Mouse (Mus musculus) Patski (cell line): ENCODE data around the gene Scgb2b26. TPM values are rescaled to one million over a fixed set of nuclear protein-coding genes. Genes with fewer than 3 reads are reported as not detected.
A peak's percentile ranks its signal among the peaks of the same experiment; 100 is the strongest.
"Not testable (repeated sequence)": the region's sequence is repeated elsewhere in the genome, so short reads cannot be mapped to it uniquely, and the experiment has no call there.

ENCODE experiments used
- ATAC-seq: fragments of 100-300 bp; one replicate; pipeline ENCODE4 v1.8.0; 2021
- CTCF ChIA-PET: fragments of 350-600 bp; sonication (Branson Sonifier 250); formaldehyde crosslinking; loops from one replicate; lab custom pipeline; 2022; ENCODE audit warnings: inconsistent platforms; lab: Charles Lee
- POLR2A ChIA-PET: fragments of 350-600 bp; sonication (Branson Sonifier 250); formaldehyde crosslinking; loops from one replicate; lab custom pipeline; 2022; ENCODE audit warnings: antibody characterized with exemption, inconsistent platforms; lab: Charles Lee
- DNase-seq: peaks from one replicate; pipeline ENCODE4 v3.0.0-alpha.2; 2011; ENCODE audit warnings: low read depth, low spot score
- H3K27me3 ChIP-seq: fragments of 371-371 bp; one replicate; pipeline ENCODE4 v1.5.1; 2021
- CTCF ChIP-seq: fragments of 100-300 bp; IDR thresholded peaks from one replicate; pipeline ENCODE4 v1.5.1; 2021
- in situ Hi-C: fragments of 300-500 bp; cut with MboI; formaldehyde crosslinking; loops from 3 replicates; pipeline ENCODE4 v1.11.1; 2018; ENCODE audit warnings: low pct_unique_long_range_greater_than_20kb, mixed read lengths
- polyA plus RNA-seq: library from polyadenylated mRNA; unstranded; gene quantifications from one replicate; pipeline ENCODE4 v1.2.3, GENCODE M21; 2021

Scgb2b26 gene
- not detected for polyA plus RNA-seq

GRCm38 (mm10) chr7:33944940-33945339 lies at the start of gene Scgb2b26:
TSS of gene Scgb2b26 (minus strand) at chr7:33945040.
- ATAC-seq, result no peak
- TF ChIP-seq CTCF, result no peak
- H3K27me3 ChIP-seq, result no peaks in the 10 kb centered on the region
- in situ Hi-C loops, result no loop called here
- ChIA-PET POLR2A (no interaction called here), CTCF (no interaction called here)
- DNase-seq, result no peak

DNA sequence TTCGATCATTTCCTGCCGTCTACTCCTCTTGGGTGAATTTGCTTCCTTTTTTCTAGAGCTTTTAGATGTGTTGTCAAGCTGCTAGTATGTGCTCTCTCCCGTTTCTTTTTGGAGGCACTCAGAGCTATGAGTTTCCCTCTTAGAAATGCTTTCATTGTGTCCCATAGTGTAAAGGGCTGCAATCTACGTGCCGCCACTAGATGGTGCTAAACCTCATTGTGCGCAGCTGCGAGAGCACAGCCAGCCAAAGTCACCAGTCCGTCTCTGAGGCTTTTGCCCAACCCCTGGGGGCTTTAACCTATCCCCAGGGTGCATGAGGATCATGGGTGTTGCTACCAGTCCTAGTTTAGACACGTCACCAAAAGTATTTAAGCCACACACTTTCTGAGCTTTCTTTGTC lies 37.4 kb upstream of the Scgb2b26 start:
- in situ Hi-C loops, ATAC-seq, DNase-seq, CTCF ChIA-PET, H3K27me3 ChIP-seq, POLR2A ChIA-PET: not testable (repeated sequence)
- TF ChIP-seq CTCF, result peak; percentile 74

DNA sequence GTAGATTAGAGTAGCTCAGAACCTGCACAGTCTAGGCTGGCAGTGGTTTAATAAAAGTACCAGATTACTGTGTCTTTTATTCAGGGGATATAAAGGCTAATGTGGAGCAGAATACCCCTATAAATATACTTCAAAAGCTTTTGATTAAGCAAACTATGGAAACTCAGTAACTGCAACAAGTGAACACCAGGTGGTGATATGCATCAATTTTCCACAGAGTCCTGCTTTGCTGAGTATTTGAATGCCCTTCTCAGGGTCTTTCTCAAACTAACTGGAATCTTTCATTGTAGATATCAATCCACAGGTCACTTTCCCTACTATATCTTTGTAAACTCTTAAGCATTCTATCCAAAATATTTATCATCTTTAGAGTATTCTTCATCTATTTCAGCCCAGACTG lies 41.9 kb downstream of the Scgb2b26 start:
- DNase-seq (no peak), ATAC-seq (no peak)
- no peaks in the 10 kb centered on the region for H3K27me3 ChIP-seq
- ChIA-PET POLR2A (no interaction called here), CTCF (no interaction called here)
- no peak for TF ChIP-seq CTCF
- in situ Hi-C loops, result no loop called here

DNA sequence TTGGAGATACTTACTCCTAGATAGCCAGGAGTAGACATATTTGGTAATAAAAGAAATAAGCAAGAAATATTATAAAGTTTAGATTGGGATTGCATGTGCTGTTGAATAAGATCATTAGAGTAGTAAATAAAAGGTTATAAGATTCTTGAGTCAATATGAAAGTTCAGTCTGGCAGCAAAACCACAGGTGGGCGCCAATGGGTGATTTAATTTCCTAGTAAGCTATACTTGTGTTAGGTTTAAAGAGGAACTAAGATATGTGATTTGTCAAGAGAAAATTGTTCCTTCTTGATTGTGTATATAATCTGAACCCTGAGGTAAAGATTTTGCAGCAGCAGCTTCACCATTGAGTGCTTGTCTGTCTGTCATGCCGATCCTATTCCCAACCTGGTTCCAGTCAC lies 44.0 kb downstream of the Scgb2b26 start:
- no peak for DNase-seq
- no peaks in the 10 kb centered on the region for H3K27me3 ChIP-seq
- TF ChIP-seq CTCF, result no peak
- no peak for ATAC-seq
- in situ Hi-C loops, result no loop called here
- ChIA-PET CTCF (no interaction called here), POLR2A (no interaction called here)

DNA sequence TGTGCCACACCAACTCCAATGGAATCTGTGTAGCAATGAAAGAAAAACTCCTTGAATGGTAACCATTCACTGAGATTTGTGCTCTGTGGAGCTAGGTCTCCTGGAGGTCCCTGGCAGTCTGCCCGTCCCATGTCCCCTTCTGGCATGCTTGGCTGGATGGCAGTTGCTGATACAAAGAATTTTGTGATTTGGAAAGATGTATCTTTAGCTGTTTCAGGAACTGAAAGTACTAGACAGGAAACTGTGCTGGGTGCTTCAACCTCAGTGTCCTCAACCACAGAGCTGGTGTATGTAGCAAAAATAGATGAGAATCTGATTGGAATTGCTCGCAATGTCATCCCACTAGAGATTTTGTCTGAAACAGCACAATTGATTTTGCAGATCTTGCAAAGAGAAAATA lies 44.8 kb downstream of the Scgb2b26 start:
- in situ Hi-C loops, result no loop called here
- DNase-seq, result no peak
- ATAC-seq, result no peak
- CTCF ChIA-PET, result no interaction called here
- H3K27me3 ChIP-seq, result no peaks in the 10 kb centered on the region
- POLR2A ChIA-PET, result no interaction called here
- TF ChIP-seq CTCF, result no peak

Other genes with a start within 250 kb of the Scgb2b26 start
- gene Scgb2b24, start 205.7 kb downstream of the Scgb2b26 start, polyA plus RNA-seq, result not detected
- gene Scgb1b24, start 201.2 kb downstream of the Scgb2b26 start, polyA plus RNA-seq, result not detected
- gene Scgb2b27, start 68.9 kb upstream of the Scgb2b26 start, polyA plus RNA-seq, result not detected
- gene Scgb1b27, start 76.4 kb upstream of the Scgb2b26 start, polyA plus RNA-seq, result not detected
- not detected for gene Scgb1b30, start 150.4 kb upstream of the Scgb2b26 start, polyA plus RNA-seq
- 51.1 TPM for gene Wtip, start 188.2 kb upstream of the Scgb2b26 start, polyA plus RNA-seq
- gene Uba2, start 224.6 kb upstream of the Scgb2b26 start, polyA plus RNA-seq, result 118 TPM